Mouse (Mus musculus): ENCODE measurements around the gene Zc2hc1c.

Zc2hc1c gene

DNA sequence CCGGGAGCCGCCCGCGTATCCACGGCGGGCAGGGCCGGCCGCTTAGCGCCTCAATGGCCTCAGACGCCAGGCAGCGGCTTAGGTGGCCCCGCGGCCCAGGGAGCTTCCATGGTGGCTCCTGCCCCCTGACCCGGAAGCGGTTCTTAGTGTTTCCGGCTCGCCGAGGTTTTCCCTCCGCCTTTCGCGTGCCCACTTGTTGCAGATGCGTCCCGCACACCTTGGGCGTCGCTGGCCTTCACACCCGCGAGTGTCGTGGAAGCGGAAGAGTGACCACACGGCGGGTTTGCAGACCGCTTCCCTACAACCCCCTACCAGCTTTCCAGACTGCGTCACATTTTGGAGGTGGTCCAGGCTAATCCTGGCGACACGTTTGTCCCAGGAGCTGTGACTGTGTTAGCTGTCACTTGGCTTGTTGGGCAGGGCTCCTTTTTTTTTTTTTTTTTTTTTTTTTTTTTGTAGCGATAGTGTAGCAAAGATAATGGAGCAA is 50.9 kb downstream of the Zc2hc1c start, which contains the start of gene Nek9:
Nek9 (minus strand) TSS at position 120 of the 487 bp plus-strand sequence.
- peak; percentile 95 for DNase-seq (ENCODE audit: low read depth, low spot score)

DNA sequence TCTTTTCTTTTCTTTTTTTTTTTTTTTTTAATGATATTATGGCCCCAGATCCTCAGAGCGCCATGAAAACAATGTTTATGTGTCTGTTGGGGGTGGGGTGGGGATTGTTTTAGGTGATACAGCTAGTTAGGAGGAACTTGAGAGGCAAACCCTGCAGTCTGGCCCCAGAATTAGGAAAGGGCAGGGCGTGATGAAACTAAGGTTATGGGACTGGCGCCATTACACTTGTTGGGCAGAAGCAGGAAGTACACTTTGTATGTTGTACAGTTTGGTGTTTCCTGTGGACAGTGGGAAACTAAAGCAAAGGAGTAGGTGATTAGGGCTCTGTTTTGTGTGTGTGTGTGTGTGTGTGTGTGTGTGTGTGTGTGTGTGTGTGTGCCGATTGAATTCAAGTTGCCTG is 51.6 kb downstream of the Zc2hc1c start:
- no peak for DNase-seq (ENCODE audit: low read depth, low spot score)

DNA sequence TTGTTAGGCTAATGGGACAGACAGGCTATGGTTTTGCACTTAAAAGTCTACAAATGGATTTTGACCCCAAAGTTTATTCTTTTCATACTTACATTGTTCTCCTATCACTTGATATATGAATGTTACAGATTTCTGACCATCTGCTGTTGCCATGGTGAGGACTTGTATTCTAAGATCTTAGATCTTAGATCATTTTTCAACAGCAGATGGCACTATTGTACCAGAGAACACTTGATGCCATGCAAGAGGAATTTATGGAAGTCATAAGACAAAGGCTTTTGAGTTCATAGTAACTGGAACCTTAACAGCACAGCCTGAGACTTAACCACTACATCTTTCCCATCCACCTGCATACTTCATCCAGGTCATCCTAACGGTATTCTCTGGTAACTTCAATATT is 52.7 kb downstream of the Zc2hc1c start:
- peak; percentile 70 for DNase-seq (ENCODE audit: low read depth, low spot score)

DNA sequence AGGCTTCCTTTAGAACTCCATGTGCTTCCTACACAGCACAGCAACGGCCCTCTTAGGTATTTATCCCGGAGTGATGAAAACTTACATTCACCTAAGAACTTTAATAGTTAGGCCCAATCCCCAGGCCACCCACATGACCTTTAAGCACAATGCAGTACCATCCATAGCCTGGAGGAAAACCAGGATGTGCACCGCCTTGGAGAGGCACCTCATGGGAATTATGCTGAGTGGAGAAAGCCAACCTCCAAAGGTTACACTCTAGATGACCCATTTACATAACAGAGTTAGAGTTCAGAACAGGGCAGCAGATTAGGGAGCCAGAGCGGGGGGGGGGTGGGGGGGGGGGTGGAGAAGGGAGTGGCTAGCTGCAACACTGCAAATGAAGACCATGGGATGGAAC is 53.9 kb downstream of the Zc2hc1c start:
- no peak for DNase-seq (ENCODE audit: low read depth, low spot score)

DNA sequence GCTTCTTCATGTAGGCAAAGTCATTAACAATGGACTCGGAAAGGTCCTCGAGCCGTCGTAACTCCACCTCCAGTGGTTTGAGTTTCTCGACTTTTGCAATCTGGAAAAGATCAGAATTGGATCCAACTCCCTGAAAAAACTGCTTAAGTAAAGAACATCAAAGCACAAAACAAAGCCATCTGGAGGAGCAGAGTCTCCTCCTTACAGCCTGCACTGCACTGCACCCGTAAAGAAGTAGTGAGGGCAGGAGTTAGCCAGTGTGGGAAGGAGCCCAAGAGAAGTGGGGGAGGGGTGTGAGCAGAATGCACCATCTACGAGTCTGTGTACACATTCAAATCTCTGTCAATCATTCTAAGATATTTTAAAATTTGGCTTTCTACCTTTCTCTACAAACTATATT is 55.9 kb downstream of the Zc2hc1c start:
- DNase-seq (ENCODE audit: low read depth, low spot score), result no peak

DNA sequence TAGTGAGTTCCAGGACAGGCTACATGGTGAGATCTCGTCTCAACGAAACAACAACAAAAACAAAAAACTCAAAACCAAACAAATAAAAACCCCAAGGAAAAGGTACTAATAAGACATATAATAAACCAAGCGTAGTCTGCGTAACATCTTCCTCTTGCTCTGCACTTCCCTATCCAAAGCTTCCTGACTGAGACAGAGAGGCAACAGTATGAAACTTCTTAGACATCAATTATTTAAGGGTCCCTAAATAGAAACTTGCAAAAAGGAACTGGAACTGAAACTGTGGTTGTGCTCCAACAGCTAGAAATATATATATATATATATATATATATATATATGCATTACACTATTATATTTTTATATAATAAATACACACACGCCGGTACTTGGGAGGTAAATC is 57.2 kb downstream of the Zc2hc1c start:
- DNase-seq (ENCODE audit: low read depth, low spot score), result no peak

DNA sequence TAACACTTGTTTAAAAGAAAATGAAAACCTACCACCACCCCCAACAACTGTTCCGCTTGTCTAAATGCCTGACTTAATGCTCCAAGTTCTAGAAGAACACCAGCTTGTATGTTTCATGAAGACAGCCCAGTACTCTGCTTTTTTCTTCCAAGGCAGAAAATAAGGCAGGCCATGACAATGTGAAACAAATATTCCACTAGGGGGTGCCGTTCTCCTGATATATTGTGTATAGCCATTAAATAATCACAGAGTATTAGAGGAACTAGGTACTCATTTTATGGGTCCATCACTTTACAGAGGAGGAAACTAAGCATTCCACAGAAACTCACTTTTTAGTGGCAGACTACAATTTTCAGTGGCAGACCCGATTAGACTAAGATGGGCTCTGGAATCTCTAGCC is 58.0 kb downstream of the Zc2hc1c start:
- peak; percentile 59 for DNase-seq (ENCODE audit: low read depth, low spot score)

DNA sequence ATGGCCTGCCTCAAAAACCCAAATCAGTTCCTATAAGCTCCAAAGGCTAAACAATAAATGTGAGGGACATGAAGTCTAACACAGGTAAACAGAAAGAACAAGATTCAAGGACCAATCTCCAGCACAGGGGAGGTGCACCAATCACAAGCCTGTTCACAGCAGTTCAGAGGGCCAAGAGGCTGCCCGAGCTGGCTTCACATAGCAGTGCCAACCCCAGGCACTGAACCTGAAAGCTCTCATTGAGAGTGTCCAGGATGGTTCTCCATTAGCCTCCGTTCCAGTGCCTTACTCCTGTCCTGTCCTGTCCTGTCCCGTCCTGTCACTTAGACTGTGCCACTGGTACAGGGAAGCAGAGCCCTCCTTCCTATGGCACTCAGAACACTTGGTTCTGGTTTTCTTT is 58.8 kb downstream of the Zc2hc1c start:
- no peak for DNase-seq (ENCODE audit: low read depth, low spot score)

DNA sequence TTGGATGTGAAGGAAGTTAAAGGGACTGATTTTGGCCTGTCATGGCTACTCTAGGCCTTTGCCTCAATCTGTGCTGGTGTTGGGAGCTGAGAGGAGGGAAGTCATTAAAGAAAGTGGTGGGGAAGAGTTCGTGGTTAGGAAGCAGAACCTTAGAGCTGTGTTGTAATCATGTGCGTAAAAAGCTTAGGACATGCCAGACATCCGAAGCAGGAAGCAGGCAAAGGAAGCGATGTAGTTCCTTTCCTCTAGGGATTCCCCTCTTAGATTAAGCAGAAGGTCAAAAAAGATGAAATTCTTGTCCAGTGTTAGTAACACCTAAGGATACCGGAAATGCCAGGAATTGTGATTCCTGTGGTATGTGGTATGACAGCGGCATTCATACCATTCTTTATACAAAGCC is 59.9 kb downstream of the Zc2hc1c start:
- no peak for DNase-seq (ENCODE audit: low read depth, low spot score)
